Mouse (Mus musculus): ENCODE data around the gene Chuk.
"Not testable (repeated sequence)": the region's sequence is repeated elsewhere in the genome, so short reads cannot be mapped to it uniquely, and the experiment has no call there.

Chuk gene

GRCm38 (mm10) chr19:44106831-44107660 lies at the start of gene Chuk:
TSS of gene Chuk (minus strand) at chr19:44107480.
- in situ Hi-C loops (cut with MboI, MseI), result no loop called here

DNA sequence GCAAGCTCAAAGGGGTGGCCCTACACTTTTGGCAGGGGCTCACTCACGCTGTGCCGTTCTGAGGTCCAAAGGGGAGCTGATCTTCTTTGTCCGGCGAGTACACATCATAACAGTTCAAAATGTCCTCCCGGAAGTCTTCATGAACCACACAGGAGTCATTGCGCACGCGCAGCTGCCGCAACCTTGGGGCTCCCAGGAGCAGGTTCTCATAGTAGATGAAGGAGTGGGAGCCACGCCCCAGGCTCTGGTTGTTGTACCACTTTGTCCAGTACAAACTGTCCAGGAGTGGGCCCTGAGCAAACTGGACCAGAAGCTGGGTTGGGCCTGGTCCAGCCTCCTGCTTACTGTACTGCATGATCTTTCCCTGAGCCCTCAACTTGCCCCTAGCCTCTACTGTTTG lies 49.7 kb upstream of the Chuk start:
- in situ Hi-C loops (cut with MboI, MseI), result no loop called here

- in situ Hi-C loops (cut with MboI, MseI), result no loop called here
Measured at GRCm38 (mm10) chr19:44153781-44154180, 46.5 kb upstream of the Chuk start.

GRCm38 (mm10) chr19:44148991-44149390 lies 41.7 kb upstream of the Chuk start:
- in situ Hi-C loops (cut with MboI, MseI), result no loop called here

DNA sequence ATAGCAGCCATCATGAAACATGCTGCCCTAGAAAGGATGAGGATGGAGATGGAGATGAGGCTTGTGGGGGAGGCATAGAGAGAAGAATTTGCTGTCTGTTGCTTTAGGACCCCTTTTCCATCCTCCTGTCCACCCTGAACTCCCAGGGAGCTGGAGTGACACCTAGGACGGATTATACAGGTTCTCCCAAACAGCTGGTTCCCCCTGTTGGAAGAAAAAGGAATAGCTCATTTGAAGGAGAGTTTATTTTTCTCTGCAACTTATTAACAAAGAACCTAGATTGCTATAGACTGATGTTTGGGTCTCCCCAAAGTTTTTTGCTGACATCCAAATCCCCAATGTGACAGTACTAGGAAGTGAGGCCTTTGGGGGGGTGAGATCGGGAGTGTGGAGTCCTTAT lies 41.1 kb upstream of the Chuk start:
- in situ Hi-C loops (cut with MboI, MseI), result no loop called here

DNA sequence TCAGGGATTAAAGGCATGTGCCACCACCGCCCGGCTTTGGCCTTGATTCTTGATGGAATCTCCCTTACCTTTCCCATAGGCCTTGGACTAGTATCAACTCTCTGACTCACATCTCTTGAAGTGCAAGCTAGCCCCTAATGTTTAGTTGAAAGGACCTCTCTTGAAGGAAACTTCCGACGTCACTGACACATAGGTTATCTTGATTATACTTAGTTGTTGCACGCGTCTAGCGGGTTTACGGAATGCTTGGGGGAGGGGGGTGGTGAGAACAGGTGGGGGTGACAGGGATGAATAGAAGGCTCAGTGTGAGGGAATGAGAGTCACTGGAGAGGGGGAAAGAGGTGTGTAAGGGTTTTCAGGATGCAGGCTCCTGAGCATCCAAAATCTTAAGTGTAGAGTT lies 39.7 kb upstream of the Chuk start:
- in situ Hi-C loops (cut with MboI, MseI), result no loop called here

- in situ Hi-C loops (cut with MboI, MseI), result no loop called here
Measured at GRCm38 (mm10) chr19:44146568-44146879, 39.2 kb upstream of the Chuk start.

DNA sequence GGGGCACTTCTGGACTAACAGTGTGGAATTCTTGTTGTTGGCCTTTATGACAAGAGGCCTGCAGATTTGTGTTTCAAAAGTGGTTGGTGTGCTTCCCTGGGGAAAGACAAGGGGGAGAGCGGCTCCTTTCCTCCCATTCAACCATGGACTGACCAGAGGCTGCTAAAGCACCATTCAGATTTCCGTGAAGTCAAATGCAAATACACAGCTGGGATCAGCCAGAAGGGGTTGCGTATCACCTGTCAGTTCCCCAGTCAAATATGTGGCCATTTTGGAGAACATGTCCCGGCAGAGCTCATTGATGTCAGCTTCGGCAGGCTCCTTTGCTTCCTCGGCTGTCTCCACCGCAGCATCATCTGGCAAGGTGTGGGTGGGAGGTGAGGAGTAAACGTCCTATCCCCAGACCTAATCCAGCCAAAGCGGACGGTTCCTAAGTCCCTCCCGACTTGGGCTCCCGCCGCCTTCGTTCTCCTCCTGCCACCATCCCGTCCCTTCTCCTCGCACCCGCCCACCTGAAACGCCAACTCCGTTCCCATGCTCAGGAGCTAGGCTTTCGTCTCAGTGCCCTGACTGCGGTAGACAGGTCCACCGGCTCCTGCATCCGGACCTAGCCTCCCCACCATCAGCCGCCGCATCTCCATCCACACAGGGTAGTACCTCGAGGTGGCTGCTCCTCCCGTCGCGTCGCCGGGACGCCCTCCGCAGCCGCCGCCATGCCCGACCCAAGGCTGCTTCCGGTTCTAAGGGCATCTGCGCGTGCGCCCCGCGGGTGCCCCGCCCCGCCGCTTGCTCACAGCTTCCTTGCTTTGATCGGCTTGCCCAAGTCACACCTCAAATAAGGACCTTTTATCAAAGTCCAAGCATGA lies 38.7 kb upstream of the Chuk start, which contains the start of gene Bloc1s2:
Bloc1s2 (minus strand) TSS at position 745 of the 866 bp plus-strand sequence.
- in situ Hi-C loops (cut with MboI, MseI), result no loop called here

- in situ Hi-C loops (cut with MboI, MseI), result no loop called here
Measured at GRCm38 (mm10) chr19:44144366-44144765, 37.1 kb upstream of the Chuk start.

GRCm38 (mm10) chr19:44135960-44136485 lies 28.7 kb upstream of the Chuk start:
- in situ Hi-C loops (cut with MboI, MseI), result no loop called here

GRCm38 (mm10) chr19:44135072-44135959 lies 28.0 kb upstream of the Chuk start, which contains the start of gene Cwf19l1:
TSS of gene Cwf19l1 (minus strand) at chr19:44135876.
- in situ Hi-C loops (cut with MboI, MseI), result no loop called here

DNA sequence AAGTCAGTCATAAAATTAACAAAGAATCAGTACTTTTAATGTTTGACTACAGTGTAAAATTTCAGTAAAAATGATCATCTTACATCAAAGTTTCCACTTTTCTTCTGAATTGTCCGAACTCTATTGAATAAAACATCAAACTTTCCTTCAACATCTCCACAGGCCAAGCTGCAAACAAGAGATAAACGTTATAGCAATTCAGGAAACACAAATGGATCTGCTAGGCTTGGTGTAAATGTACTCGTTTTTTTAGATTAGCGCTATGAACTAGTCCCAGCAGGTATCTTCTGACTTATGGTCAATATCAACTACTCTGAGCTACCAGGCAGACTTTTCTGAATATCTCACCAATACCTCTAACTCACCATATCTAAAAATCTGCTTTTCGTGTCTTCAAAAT lies 25.6 kb upstream of the Chuk start:
- in situ Hi-C loops (cut with MboI, MseI), result no loop called here

GRCm38 (mm10) chr19:44128560-44128959 lies 21.3 kb upstream of the Chuk start:
- in situ Hi-C loops (cut with MboI, MseI), result no loop called here

- in situ Hi-C loops (cut with MboI, MseI), result no loop called here
Measured at GRCm38 (mm10) chr19:44127729-44128497, 20.6 kb upstream of the Chuk start.

DNA sequence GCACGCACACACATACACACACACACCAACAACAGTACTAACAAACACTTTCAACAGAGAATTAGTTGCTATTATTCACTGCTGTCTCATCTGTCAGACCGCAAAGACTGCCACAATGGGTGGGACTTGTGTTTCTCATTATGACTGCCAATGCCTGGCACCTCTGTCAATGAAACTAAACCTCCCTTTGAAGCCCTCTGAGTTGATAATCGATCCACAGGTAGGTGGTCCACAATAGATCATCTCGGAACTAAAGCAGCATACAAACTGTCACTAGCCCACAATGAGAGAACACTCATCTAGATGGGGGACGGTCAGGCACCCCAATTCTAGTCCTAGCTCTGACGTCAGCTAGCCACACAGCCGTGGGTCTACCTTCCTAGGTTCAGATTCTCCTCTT lies 13.9 kb upstream of the Chuk start:
- in situ Hi-C loops (cut with MboI, MseI), result no loop called here

DNA sequence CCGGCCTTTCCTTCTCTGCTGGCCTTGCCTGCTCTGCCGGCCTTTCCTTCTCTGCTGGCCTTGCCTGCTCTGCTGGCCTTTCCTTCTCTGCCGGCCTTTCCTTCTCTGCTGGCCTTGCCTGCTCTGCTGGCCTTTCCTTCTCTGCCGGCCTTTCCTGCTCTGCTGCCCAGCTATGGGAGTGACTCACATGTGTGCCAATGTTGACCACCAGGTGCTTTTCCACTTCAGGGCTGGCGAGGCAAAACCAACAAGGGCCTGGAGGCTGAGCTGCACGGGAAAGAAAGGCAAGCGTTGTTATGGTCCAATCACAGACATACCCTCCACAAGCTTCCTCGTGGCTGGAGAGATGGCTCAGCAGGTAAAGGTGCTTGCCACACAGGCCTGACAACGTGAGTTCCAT lies 13.4 kb upstream of the Chuk start:
- in situ Hi-C loops (cut with MboI, MseI), result not testable (repeated sequence)

GRCm38 (mm10) chr19:44117793-44118192 lies 10.5 kb upstream of the Chuk start:
- in situ Hi-C loops (cut with MboI, MseI), result no loop called here

- in situ Hi-C loops (cut with MboI, MseI), result no loop called here
Measured at GRCm38 (mm10) chr19:44111706-44112105, 4.4 kb upstream of the Chuk start.

- in situ Hi-C loops (cut with MboI, MseI), result no loop called here
Measured at GRCm38 (mm10) chr19:44110356-44110755, 3.1 kb upstream of the Chuk start.

- in situ Hi-C loops (cut with MboI, MseI), result no loop called here
Measured at GRCm38 (mm10) chr19:44108996-44109395, 1.7 kb upstream of the Chuk start.

All from T-helper 2 cell (primary cell).